Mouse (Mus musculus) kidney, adult 2 months (tissue): Measurements from ENCODE around the gene Dcaf10.
"Not testable (repeated sequence)": the region's sequence is repeated elsewhere in the genome, so short reads cannot be mapped to it uniquely, and the experiment has no call there.

Experiments used
- CTCF ChIP-seq: fragments of 200-500 bp; conservative IDR thresholded peaks from 2 replicates; pipeline ENCODE4 v1.5.1; 2011; ENCODE audit warnings: low read depth, mild to moderate bottlenecking, control low read depth, low read length, moderate library complexity, mixed read lengths; ENCODE audit not compliant: insufficient read depth, insufficient read length
- POLR2A ChIP-seq: fragments of 200-500 bp; IDR thresholded peaks from one replicate; pipeline ENCODE4 v1.6.1; 2011; ENCODE audit warnings: low read depth, low read length, control low read depth

GRCm38 (mm10) chr4:45382133-45382532, 40.2 kb downstream of the Dcaf10 start:
- not testable (repeated sequence) for TF ChIP-seq CTCF, POLR2A
